Mouse (Mus musculus): ENCODE data around the gene Smyd3.

DNA sequence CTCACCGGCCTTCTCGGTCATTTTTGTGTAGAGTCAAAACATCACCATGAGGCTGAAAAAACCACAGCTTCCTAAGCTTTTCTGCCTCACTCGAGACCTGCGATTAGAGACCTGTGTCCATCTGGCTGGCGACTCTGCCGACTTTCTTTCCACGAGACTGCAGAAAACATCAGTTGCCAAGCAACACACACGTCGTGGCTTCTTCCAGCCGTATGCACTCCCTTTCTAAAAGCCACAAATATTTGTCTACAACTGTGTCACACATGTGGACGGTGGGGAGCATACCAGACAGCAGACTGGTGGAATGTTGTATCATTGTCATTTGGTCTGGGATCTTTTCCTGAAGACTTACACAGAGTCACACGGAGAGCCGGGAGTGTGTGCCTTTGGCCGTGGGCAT, 606.9 kb downstream of the Smyd3 start:
- TF ChIP-seq CTCF (IDR thresholded peaks at IDR 0.05; ENCODE audit: borderline replicate concordance, control insufficient read depth, extremely low read depth, insufficient read depth, low read length, poor library complexity), result no peak
- TF ChIP-seq POLR2A (IDR thresholded peaks at IDR 0.05; ENCODE audit: control insufficient read depth, extremely low read depth, insufficient read depth, low read length, poor library complexity), result no peak

Data from thymus, adult 2 months (tissue).